Mouse (Mus musculus) liver, adult 2 months (tissue): ENCODE measurements around the gene Ank. TPM values are rescaled to one million over a fixed set of nuclear protein-coding genes. Genes with fewer than 3 reads are reported as not detected.

Experiments used
- DNase-seq: peaks from one replicate; pipeline ENCODE4 v3.0.0-alpha.2; 2011; ENCODE audit warnings: low read depth, low spot score; ENCODE audit errors: extremely low read depth
- H3K27ac ChIP-seq: fragments of 200-500 bp; replicated peaks from 2 replicates; pipeline ENCODE4 v1.5.1; 2012; ENCODE audit warnings: low read depth, mild to moderate bottlenecking, control low read depth, inconsistent platforms, low read length; ENCODE audit not compliant: insufficient read depth
- H3K27me3 ChIP-seq: fragments of 200-500 bp; 2 replicates; pipeline ENCODE4 v1.6.1; 2012; ENCODE audit warnings: mild to moderate bottlenecking, moderate library complexity, low read length, inconsistent platforms; ENCODE audit not compliant: control insufficient read depth, insufficient read depth
- H3K36me3 ChIP-seq: fragments of 200-500 bp; 2 replicates; pipeline ENCODE4 v1.6.1; 2012; ENCODE audit warnings: low read length, inconsistent platforms; ENCODE audit not compliant: control insufficient read depth, insufficient read depth
- H3K4me1 ChIP-seq: fragments of 200-500 bp; 2 replicates; pipeline ENCODE4 v1.6.1; 2011; ENCODE audit warnings: low read length; ENCODE audit not compliant: control insufficient read depth, insufficient read depth
- H3K4me3 ChIP-seq: fragments of 200-500 bp; 2 replicates; pipeline ENCODE4 v1.5.1; 2011; ENCODE audit warnings: low read depth, mild to moderate bottlenecking, control low read depth, low read length, moderate library complexity; ENCODE audit not compliant: insufficient read depth
- H3K79me2 ChIP-seq: fragments of 200-500 bp; 2 replicates; pipeline ENCODE4 v1.6.1; 2012; ENCODE audit warnings: inconsistent platforms, mild to moderate bottlenecking, low read length, moderate library complexity; ENCODE audit not compliant: control insufficient read depth, insufficient read depth
- H3K9ac ChIP-seq: fragments of 200-500 bp; 2 replicates; pipeline ENCODE4 v1.6.1; 2012; ENCODE audit warnings: low read depth, mild to moderate bottlenecking, control low read depth, inconsistent platforms, low read length
- CTCF ChIP-seq: fragments of 200-500 bp; IDR thresholded peaks from 2 replicates; pipeline ENCODE4 v1.5.1; 2011; ENCODE audit warnings: low read depth, low read length, control low read depth
- POLR2A ChIP-seq: fragments of 200-500 bp; IDR thresholded peaks from 2 replicates; pipeline ENCODE4 v1.6.1; 2011; ENCODE audit warnings: low read length, control low read depth; ENCODE audit not compliant: insufficient read depth; ENCODE audit errors: extremely low read depth
- WGBS: fragments of 180-500 bp; shearing (Covaris S2); methylation state at CpG from one replicate; pipeline ENCODE4 v1.1.7; 2018; 5-methylcytosine and 5-hydroxymethylcytosine counted together
- polyA plus RNA-seq: library from polyadenylated mRNA; depleted of rRNA; stranded (reverse); fragments of >200 nt; gene quantifications from 2 replicates; pipeline ENCODE4 v1.2.3, GENCODE M21; 2012
- total RNA-seq: library from RNA; depleted of rRNA; stranded (reverse); fragments of >200 nt; gene quantifications from 2 replicates; pipeline ENCODE4 v1.2.3, GENCODE M21; 2014

The Ank gene
- total and polyA plus RNA-seq, 2 experiments: 12.3 to 22.6 TPM

- 31% methylated on average over 12 of the region's 12 CpGs for WGBS
- peak; percentile 48 for DNase-seq
- TF ChIP-seq CTCF (no peak), POLR2A (no peak)
- H3K4me3 ChIP-seq: no peak overlapping the region
- H3K27ac ChIP-seq: no peak overlapping the region
- H3K27me3 ChIP-seq: no peaks in the 10 kb centered on the region
- no peak overlapping the region for H3K9ac ChIP-seq
- H3K79me2 ChIP-seq: peaks cover 3% of the 10 kb centered on the region; the same call in 1 of the 2 replicates
- no peaks in the 10 kb centered on the region for H3K36me3 ChIP-seq
- H3K4me1 ChIP-seq: peaks cover 5% of the 10 kb centered on the region; the same call in 1 of the 2 replicates
Measured at GRCm38 (mm10) chr15:27525233-27526005, 58.9 kb downstream of the Ank start.

DNA sequence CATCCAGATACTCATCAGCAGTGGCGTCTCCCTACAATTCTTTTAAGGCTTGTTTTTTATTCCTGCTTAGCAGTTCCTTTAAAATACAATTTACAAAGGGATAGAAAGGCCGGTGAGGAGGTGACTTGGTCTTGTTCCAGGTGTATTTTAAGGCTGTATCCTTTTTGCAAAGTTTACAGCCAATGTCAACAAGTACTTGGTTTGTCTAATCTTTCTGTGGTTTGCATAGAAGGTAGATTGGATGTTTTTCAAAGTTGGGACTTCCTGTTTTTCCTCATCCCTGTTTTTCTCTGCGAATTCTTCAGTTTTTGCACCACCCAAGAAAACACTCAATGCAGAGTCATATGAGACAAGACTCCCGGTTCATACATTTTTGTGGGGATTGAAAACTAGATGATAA lies 62.4 kb downstream of the Ank start:
- DNase-seq: peak; percentile 57
- TF ChIP-seq POLR2A (no peak), CTCF (no peak)
- Histone ChIP-seq H3K36me3 (no peaks in the 10 kb centered on the region), H3K27me3 (no peaks in the 10 kb centered on the region), H3K4me1 (peaks cover 5% of the 10 kb centered on the region; the same call in 1 of the 2 replicates), H3K4me3 (no peak overlapping the region), H3K79me2 (peaks cover 6% of the 10 kb centered on the region; the same call in 1 of the 2 replicates), H3K27ac (no peak overlapping the region), H3K9ac (no peak overlapping the region)
- WGBS: 37% methylated on average over 4 of the region's 4 CpGs

DNA sequence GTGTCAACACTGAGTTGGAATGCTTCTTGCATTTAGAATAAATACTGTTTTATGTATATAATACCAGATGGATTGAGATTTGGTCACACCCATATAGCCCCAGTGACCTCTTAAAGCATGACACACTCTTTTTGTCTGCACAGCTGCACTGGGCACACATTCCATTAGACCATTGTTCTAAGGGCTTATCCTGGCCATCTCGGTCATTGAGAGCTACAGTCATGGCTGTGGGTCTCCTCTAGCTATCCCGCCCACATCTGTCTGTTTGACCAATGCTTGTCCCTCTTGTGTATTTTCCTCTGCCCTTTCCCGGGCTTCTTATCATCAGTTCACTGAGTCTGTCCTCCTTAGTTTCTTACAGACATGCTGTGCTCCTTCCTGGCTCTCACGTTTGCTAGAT lies 63.5 kb downstream of the Ank start:
- 77% methylated on average over 4 of the region's 4 CpGs for WGBS
- H3K79me2 ChIP-seq: peaks cover 6% of the 10 kb centered on the region; the same call in 1 of the 2 replicates
- DNase-seq: no peak
- TF ChIP-seq POLR2A (no peak), CTCF (no peak)
- peaks cover 2% of the 10 kb centered on the region; the same call in 1 of the 2 replicates for H3K4me1 ChIP-seq
- H3K27ac ChIP-seq: no peak overlapping the region
- H3K9ac ChIP-seq: no peak overlapping the region
- no peaks in the 10 kb centered on the region for H3K27me3 ChIP-seq
- no peaks in the 10 kb centered on the region for H3K36me3 ChIP-seq
- no peak overlapping the region for H3K4me3 ChIP-seq

DNA sequence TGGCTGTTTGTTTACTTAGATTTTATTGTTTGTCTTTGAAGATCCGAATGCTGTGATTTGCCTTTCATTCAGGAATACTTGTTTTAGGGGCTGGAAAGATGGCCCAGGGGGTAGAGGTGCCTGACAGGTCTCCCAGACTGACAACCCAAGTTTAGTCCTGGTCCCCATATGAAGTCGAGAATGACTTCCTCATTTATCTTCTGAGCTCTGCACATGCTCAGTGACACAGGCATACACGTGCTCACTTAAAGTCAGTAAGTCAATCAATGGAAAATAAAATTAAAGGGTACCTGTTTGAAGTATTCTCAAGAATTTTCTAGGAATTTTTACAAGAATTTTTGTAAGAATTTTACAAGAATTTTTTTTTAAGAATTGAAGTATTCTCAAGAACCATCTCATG lies 66.6 kb downstream of the Ank start:
- Histone ChIP-seq H3K9ac (no peak overlapping the region), H3K27ac (no peak overlapping the region), H3K36me3 (no peaks in the 10 kb centered on the region), H3K79me2 (0 out of 2 replicates have a peak, but pooled peaks cover 3% of the 10 kb centered on the region), H3K4me3 (no peak overlapping the region), H3K4me1 (no peaks in the 10 kb centered on the region), H3K27me3 (no peaks in the 10 kb centered on the region)
- no peak for TF ChIP-seq POLR2A
- no peak for TF ChIP-seq CTCF
- no peak for DNase-seq
- 71% methylated on average over 3 of the region's 3 CpGs for WGBS

DNA sequence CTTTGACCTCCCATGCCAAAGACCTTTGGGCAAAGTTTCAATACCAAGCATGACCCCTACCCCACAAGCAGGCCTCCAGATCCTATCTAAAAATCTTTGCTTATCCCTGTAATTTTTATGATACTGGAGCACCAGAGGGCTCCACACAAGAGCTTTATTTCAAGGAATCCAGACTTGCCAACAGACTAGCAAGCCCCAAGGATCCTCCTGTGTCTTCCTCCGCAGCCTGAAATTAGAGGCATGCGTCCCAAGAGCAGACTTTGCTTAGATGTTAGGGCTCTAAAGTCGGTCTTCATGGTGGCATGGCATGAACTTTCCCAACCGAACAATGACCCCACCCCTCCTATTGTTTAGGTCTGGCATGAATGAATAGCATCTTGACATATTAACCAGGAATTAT lies 69.2 kb downstream of the Ank start:
- no peaks in the 10 kb centered on the region for H3K4me1 ChIP-seq
- H3K4me3 ChIP-seq: no peak overlapping the region
- 95% methylated on average over 4 of the region's 4 CpGs for WGBS
- TF ChIP-seq POLR2A: no peak
- TF ChIP-seq CTCF: no peak
- no peaks in the 10 kb centered on the region for H3K36me3 ChIP-seq
- peak; percentile 61 for DNase-seq
- H3K79me2 ChIP-seq: 0 out of 2 replicates have a peak, but pooled peaks cover 3% of the 10 kb centered on the region
- no peaks in the 10 kb centered on the region for H3K27me3 ChIP-seq
- no peak overlapping the region for H3K27ac ChIP-seq
- H3K9ac ChIP-seq: no peak overlapping the region

GRCm38 (mm10) chr15:27536186-27536585 lies 69.7 kb downstream of the Ank start:
- H3K9ac ChIP-seq: no peak overlapping the region
- H3K79me2 ChIP-seq: 0 out of 2 replicates have a peak, but pooled peaks cover 3% of the 10 kb centered on the region
- no peaks in the 10 kb centered on the region for H3K36me3 ChIP-seq
- DNase-seq: no peak
- H3K27ac ChIP-seq: no peak overlapping the region
- TF ChIP-seq POLR2A (no peak), CTCF (no peak)
- H3K27me3 ChIP-seq: no peaks in the 10 kb centered on the region
- 97% methylated on average over 7 of the region's 7 CpGs for WGBS
- no peak overlapping the region for H3K4me3 ChIP-seq
- H3K4me1 ChIP-seq: no peaks in the 10 kb centered on the region
